Mouse (Mus musculus) liver, embryonic 14.5 days (tissue): ENCODE results near the gene Xbp1.

Source experiments
- CTCF ChIP-seq: IDR thresholded peaks from 2 replicates; pipeline ENCODE4 v1.5.1; 2016; ENCODE audit warnings: antibody characterized with exemption, low read depth, control low read depth
- EP300 ChIP-seq: IDR thresholded peaks from 2 replicates; pipeline ENCODE4 v1.6.1; 2016; ENCODE audit warnings: antibody characterized with exemption, low read depth

DNA sequence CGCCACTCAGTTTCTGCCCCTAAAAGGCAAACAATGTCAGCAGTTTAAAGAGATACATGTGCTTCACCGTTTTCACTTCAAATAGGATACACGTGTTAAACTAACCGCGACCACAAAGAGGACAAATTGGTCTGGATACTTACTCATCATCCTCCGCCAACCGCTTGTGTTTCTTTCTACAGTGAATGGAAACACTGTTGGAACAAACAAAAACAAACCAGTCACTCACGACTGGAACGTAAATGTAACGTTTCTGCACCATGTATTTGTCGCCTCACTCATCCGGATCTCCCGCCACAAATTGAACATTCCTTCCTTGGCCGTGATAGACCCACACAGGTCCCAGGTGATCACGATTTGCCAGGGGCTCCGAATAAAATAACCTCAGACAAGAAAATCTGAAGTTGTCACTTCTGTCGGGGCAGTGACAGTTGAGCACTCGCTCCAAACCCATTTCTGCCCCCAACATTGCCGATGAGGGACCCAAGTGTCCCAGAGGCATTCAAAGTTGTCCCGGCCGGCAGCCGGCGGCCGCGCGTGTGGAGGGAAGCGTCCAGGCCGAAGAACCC, 20.9 kb downstream of the Xbp1 start:
- no peak for TF ChIP-seq CTCF
- no peak for TF ChIP-seq EP300
